Mouse (Mus musculus) liver, postnatal 0 days (tissue): ENCODE data around the gene Ralgps1. TPM values are rescaled to one million over a fixed set of nuclear protein-coding genes. Genes with fewer than 3 reads are reported as not detected.

ENCODE experiments used
- ATAC-seq: fragments of 200-750 bp; cut with Nextera tagmentation; 2 replicates; pipeline ENCODE4 v1.8.0; 2017; ENCODE audit warnings: mild to moderate bottlenecking, moderate library complexity
- DNase-seq: peaks from one replicate; pipeline ENCODE4 v3.0.0-alpha.2; 2016
- H3K27ac ChIP-seq: fragments of 300-500 bp; sonication (generic); 2 replicates; pipeline ENCODE4 v1.5.1; 2014; ENCODE audit warnings: antibody characterized with exemption, moderate library complexity, mild to moderate bottlenecking, low read depth
- H3K27me3 ChIP-seq: fragments of 300-500 bp; sonication (generic); 2 replicates; pipeline ENCODE4 v1.6.1; 2014; ENCODE audit warnings: low read length, control low read depth, mixed read lengths; ENCODE audit not compliant: insufficient read depth
- H3K36me3 ChIP-seq: fragments of 300-500 bp; sonication (generic); replicated peaks from 2 replicates; pipeline ENCODE4 v1.6.1; 2014; ENCODE audit warnings: mild to moderate bottlenecking, control low read depth, low read length, moderate library complexity, mixed read lengths; ENCODE audit not compliant: insufficient read depth
- H3K4me1 ChIP-seq: fragments of 300-500 bp; sonication (generic); 2 replicates; pipeline ENCODE4 v1.6.1; 2014; ENCODE audit warnings: antibody characterized with exemption, mild to moderate bottlenecking, control low read depth; ENCODE audit not compliant: insufficient read depth
- H3K4me2 ChIP-seq: fragments of 300-500 bp; sonication (generic); 2 replicates; pipeline ENCODE4 v1.6.1; 2014; ENCODE audit warnings: low read depth, mild to moderate bottlenecking, low read length, moderate library complexity, mixed read lengths
- H3K4me3 ChIP-seq: fragments of 300-500 bp; sonication (generic); 2 replicates; pipeline ENCODE4 v1.5.1; 2014; ENCODE audit warnings: low read depth, low read length
- H3K9ac ChIP-seq: fragments of 300-500 bp; sonication (generic); replicated peaks from 2 replicates; pipeline ENCODE4 v1.6.1; 2014; ENCODE audit warnings: mild to moderate bottlenecking, moderate library complexity
- H3K9me3 ChIP-seq: fragments of 300-500 bp; sonication (generic); 2 replicates; pipeline ENCODE4 v1.6.1; 2016; ENCODE audit warnings: mild to moderate bottlenecking, control low read depth, low read length, mixed read lengths
- CTCF ChIP-seq: sonication (generic); IDR thresholded peaks from 2 replicates; pipeline ENCODE4 v1.5.1; 2016; ENCODE audit warnings: antibody characterized with exemption, low read depth
- EP300 ChIP-seq: IDR thresholded peaks from 2 replicates; pipeline ENCODE4 v1.6.1; 2016; ENCODE audit warnings: antibody characterized with exemption, low read depth, mild to moderate bottlenecking
- WGBS: fragments of 180-500 bp; shearing (Covaris S2); extraction: QIAGEN DNeasy Blood & Tissue Kit; methylation state at CpG from one replicate; pipeline ENCODE4 v1.1.7; 2014; ENCODE audit not compliant: insufficient replicate concordance; 5-methylcytosine and 5-hydroxymethylcytosine counted together
- polyA plus RNA-seq: library from polyadenylated mRNA; unstranded; fragments of >200 nt; fragmentation: Nextera tagmentation; extraction: Ambion mirVana; gene quantifications from 2 replicates; pipeline ENCODE4 v1.2.1, GENCODE M21; 2015

Ralgps1 gene
- polyA plus RNA-seq, 1 experiment from 2014 or later: 0.83 TPM

- ATAC-seq (no peak), DNase-seq (no peak)
- TF ChIP-seq CTCF (no peak), EP300 (no peak)
- WGBS: 87% methylated on average over 15 of the region's 15 CpGs
- Histone ChIP-seq H3K4me2 (no peak overlapping the region), H3K4me3 (no peak overlapping the region), H3K4me1 (peaks cover 8% of the 10 kb centered on the region), H3K36me3 (no peaks in the 10 kb centered on the region), H3K27ac (no peak overlapping the region), H3K9ac (no peak overlapping the region), H3K27me3 (no peaks in the 10 kb centered on the region), H3K9me3 (no peaks in the 10 kb centered on the region)
These were observed 142.7 kb downstream of the Ralgps1 start for GRCm38 (mm10) chr2:33228551-33228950.

DNA sequence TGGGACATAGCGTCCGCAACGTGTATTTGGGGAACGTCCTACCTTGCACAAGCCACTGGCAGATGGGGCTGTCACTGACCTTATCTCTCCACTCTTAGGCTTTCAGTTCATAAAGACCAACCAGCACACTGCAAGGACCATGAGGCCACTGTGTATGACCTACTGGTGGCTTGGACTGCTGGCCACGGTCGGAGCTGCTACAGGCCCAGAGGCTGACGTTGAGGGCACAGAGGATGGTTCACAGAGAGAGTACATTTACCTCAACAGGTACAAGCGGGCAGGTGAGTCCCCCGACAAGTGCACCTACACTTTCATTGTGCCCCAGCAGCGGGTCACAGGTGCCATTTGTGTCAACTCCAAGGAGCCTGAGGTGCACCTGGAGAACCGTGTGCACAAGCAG lies 143.2 kb downstream of the Ralgps1 start:
- ATAC-seq (no peak), DNase-seq (no peak)
- H3K36me3 ChIP-seq: no peaks in the 10 kb centered on the region
- 83% methylated on average over 11 of the region's 11 CpGs for WGBS
- H3K9me3 ChIP-seq: no peaks in the 10 kb centered on the region
- H3K4me2 ChIP-seq: no peak overlapping the region
- H3K9ac ChIP-seq: no peak overlapping the region
- H3K27ac ChIP-seq: no peak overlapping the region
- TF ChIP-seq CTCF: no peak
- TF ChIP-seq EP300: no peak
- no peaks in the 10 kb centered on the region for H3K27me3 ChIP-seq
- H3K4me1 ChIP-seq: peaks cover 4% of the 10 kb centered on the region
- H3K4me3 ChIP-seq: no peak overlapping the region

DNA sequence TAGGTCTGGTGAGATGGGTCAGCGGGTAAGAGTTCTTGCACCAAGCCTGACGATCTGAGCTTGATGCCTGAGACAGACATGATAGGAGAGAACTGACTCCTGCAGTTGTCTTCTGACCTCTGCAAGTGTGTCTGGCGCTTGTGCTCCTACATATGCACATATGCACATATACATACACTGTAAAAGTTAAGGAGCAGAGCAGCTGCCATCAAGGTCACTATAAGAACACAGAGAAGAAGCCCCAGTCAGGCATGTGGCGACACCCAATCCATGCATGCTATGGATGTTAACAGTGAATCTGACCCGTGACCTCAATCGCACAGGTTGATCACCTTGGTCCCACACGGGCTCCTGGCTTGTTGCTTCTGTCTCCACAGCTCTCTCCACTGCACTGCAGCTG lies 145.4 kb downstream of the Ralgps1 start:
- no peak overlapping the region for H3K4me3 ChIP-seq
- 77% methylated on average over 7 of the region's 7 CpGs for WGBS
- H3K4me2 ChIP-seq: no peak overlapping the region
- no peak for TF ChIP-seq CTCF
- TF ChIP-seq EP300: no peak
- no peaks in the 10 kb centered on the region for H3K27me3 ChIP-seq
- H3K9me3 ChIP-seq: no peaks in the 10 kb centered on the region
- H3K36me3 ChIP-seq: no peaks in the 10 kb centered on the region
- no peak overlapping the region for H3K27ac ChIP-seq
- H3K9ac ChIP-seq: no peak overlapping the region
- no peaks in the 10 kb centered on the region; the same call in 1 of the 2 replicates for H3K4me1 ChIP-seq
- ATAC-seq: no peak
- no peak for DNase-seq

- no peak for DNase-seq
- H3K36me3 ChIP-seq: no peaks in the 10 kb centered on the region
- no peak overlapping the region for H3K4me2 ChIP-seq
- WGBS: 68% methylated on average over 10 of the region's 10 CpGs
- no peak for ATAC-seq
- no peaks in the 10 kb centered on the region for H3K4me1 ChIP-seq
- TF ChIP-seq CTCF (no peak), EP300 (no peak)
- no peak overlapping the region for H3K4me3 ChIP-seq
- no peaks in the 10 kb centered on the region for H3K27me3 ChIP-seq
- no peaks in the 10 kb centered on the region for H3K9me3 ChIP-seq
- H3K27ac ChIP-seq: no peak overlapping the region
- no peak overlapping the region for H3K9ac ChIP-seq
These were observed 147.5 kb downstream of the Ralgps1 start for GRCm38 (mm10) chr2:33223656-33224358.

DNA sequence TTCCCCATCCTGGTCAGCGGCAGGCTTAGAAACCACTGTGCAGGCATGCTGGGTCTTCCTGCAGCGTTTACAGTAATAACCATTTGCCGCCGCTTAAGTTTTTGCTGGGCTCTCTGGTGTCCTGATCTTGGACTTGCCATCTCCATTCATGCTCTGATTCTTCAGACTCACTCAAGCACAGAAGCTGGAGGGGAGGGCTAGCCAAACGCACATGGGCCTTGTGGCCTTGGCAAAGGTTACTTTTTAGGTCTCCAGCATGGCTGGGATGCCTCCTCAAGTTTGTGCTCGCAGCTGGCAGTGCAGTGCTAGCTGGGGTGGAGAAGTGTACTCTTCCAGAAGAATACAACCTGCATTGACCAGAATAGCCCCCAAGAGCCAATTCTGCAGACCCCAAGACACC lies 148.8 kb downstream of the Ralgps1 start:
- Histone ChIP-seq H3K27ac (no peak overlapping the region), H3K36me3 (no peaks in the 10 kb centered on the region), H3K27me3 (no peaks in the 10 kb centered on the region), H3K4me2 (no peak overlapping the region), H3K4me3 (no peak overlapping the region), H3K9ac (no peak overlapping the region), H3K4me1 (no peaks in the 10 kb centered on the region), H3K9me3 (no peaks in the 10 kb centered on the region)
- WGBS: 71% methylated on average over 6 of the region's 6 CpGs
- TF ChIP-seq CTCF (no peak), EP300 (no peak)
- ATAC-seq: no peak
- DNase-seq: no peak

DNA sequence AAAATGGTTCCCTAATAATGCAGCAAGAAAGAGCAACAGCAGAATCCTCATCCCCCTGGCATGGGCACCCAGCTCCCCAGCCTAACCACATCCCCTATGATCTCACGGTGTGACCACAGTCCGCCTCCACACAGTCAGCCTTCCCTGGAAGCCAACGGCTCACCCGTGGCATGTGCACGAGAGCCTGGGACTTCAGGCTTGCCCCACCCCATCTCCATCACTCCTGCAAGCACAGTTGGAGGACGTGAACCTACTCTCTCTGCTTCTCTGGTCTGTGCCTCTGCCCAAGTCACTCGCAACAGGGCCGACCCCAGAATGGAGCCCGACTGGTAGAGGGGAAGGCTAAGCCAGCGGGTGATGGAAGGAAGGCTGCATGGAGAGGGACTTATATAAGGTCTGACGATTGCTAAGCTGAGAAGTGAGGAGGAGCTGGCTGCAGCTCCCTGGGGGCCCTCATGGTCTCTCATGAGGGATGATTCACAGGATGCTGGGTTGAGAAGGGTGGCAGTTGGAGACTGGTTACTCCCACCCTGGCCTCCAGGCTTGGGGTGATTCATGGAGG lies 149.9 kb downstream of the Ralgps1 start:
- Histone ChIP-seq H3K9me3 (no peaks in the 10 kb centered on the region), H3K4me2 (no peak overlapping the region), H3K27me3 (no peaks in the 10 kb centered on the region), H3K4me3 (no peak overlapping the region), H3K4me1 (peaks cover 2% of the 10 kb centered on the region; the same call in 1 of the 2 replicates), H3K9ac (no peak overlapping the region), H3K36me3 (no peaks in the 10 kb centered on the region), H3K27ac (no peak overlapping the region)
- DNase-seq (no peak), ATAC-seq (no peak)
- TF ChIP-seq CTCF (no peak), EP300 (no peak)
- 53% methylated on average over 11 of the region's 11 CpGs for WGBS
